Mouse (Mus musculus) adrenal gland, adult 8-10 months (tissue): ENCODE results near the gene Arhgef12. TPM values are rescaled to one million over a fixed set of nuclear protein-coding genes. Genes with fewer than 3 reads are reported as not detected.

ENCODE experiments used
- DNase-seq: peaks from one replicate; pipeline ENCODE4 v3.0.0; 2022
- total RNA-seq, 4 experiments: library from RNA; stranded (reverse); gene quantifications; 2 replicates each; pipeline ENCODE4 v1.2.4; 2022

Arhgef12 gene
- total RNA-seq, 4 experiments from 2014 or later, result 132 to 178 (median 164) TPM

DNA sequence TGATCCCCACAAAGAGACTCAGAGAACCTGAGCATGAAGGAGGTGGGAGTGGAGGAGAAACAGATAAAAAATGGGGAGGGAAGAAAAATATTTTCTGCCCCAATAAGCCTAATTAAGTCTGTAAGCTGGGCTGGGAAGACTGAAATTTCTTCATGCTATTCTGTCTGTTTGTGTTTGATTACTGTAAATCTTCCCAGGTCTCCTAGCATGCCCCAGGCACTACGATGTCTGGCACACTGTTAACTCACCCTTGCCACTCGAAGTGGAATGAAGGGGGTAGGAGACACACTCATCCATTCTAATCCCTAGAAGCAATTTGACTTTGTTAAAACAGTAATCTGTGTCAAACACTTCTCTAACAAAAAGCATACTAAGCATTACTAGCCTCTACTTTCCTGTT lies 35.3 kb downstream of the Arhgef12 start:
- DNase-seq, result no peak

DNA sequence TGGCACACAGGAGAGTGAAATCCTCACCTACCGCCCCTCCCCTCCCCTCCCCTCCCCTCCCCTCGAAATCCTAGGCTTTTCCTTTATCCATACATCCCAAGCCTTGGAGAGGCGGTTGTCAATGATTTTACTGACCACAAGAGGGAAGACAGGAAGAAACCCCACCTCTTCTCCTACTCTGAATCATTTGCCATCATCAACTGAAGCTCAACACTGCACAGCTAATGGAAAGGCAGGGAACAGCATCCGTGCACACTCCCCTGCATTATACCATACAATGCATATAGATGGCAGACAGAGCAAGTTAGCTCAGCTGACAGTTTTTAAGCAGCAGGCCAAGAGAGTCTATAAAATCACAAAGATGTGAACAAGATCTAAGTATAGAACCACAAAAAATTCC lies 35.9 kb downstream of the Arhgef12 start:
- no peak for DNase-seq

DNA sequence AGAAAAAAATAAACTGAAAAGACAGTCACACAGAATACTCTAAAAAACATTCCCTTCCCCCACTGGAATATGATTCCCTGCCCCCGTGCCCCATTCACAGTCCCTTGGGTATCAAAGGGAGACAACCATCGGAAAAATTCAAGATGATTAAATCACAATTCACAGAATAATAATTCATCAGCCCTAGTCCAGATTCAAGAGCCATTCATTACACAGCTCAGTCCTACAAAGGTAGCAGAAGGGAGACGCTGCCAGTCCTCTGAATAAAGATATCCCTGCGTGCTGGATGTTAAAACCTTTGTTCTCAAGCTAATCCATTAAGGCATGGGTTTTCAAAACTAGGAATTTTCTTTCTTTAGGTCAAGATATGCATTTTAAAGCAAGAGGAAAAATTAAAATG lies 36.5 kb downstream of the Arhgef12 start:
- no peak for DNase-seq

DNA sequence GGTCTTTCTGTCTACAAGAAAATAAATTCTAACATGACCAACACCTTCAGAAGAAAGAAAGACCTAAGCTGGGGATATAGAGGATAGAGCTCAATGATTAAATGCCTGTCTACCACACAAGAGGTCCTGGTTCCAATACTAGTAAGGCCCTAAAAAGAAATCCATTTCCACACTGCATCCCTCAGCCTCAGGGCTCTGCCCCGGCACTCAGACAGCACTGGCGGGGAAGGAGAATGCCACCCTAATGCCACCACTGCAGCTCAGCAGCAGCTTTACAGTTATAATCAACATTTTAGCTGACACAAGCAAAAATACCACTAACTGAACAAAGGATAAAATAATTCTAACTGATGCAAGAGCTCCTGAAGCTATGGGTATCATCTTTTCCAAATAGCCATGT lies 36.9 kb downstream of the Arhgef12 start:
- no peak for DNase-seq

GRCm38 (mm10) chr9:43067896-43068295 lies 39.1 kb downstream of the Arhgef12 start:
- DNase-seq, result no peak

DNA sequence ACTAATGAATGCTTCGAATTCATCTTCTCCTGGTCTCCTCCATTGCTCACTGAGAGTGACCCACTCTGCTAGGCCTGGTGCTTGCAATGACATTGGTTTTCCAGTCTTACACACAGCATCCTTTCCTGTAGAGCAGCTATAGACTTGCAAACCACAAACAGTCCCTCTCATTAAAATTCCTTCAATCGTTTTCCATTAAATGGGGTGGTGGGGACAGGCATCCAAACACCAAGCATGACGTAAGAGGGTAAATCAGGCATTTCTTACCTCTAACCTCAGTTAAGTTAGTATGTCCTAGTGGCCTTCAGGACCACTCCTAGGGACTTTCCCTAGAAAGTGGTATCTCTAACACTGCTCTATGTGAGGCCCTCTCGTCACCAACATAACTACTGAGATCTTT lies 41.8 kb downstream of the Arhgef12 start:
- no peak for DNase-seq

GRCm38 (mm10) chr9:43061545-43061944 lies 45.5 kb downstream of the Arhgef12 start:
- no peak for DNase-seq

DNA sequence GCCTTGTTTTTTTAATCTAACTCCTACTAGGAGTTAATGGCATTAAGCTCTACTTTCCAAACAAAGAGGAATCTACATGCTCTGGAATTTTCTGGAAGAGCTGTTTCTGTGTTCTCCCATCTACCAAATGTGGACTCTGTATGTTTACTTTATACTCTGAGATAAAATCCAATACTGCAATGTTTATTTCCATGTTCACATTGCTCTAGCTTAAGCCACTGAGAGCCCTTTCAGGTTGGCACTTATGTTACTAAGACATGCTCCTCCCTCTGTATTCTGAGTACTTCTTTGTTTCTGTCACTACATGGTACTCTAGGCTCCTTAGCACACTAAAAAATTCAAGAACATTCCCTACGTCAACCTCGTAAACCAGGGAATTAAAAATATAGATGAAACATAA lies 56.6 kb downstream of the Arhgef12 start:
- DNase-seq, result no peak

- DNase-seq, result no peak
These were observed 62.6 kb downstream of the Arhgef12 start for GRCm38 (mm10) chr9:43044481-43044880.

DNA sequence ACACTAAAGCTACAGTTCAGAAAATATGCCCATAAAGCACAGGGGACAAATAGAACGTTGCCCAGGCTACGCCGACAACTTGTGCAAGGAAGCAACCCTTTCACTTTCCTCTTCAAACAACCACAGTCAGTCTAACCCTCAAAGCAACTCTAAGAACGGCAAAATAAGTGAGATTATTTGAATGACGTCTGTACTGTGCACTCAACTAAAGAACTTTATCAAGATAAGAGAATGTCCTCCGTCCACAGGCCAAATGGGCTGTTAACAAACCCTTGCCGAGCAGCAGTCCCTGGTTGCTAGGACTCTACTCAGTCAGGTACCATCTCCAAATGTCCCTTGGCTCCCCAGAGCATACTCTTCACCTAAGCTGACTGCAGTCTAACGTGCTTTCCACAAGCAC lies 68.6 kb downstream of the Arhgef12 start:
- no peak for DNase-seq

- no peak for DNase-seq
These were observed 71.8 kb downstream of the Arhgef12 start for GRCm38 (mm10) chr9:43035208-43035607.

DNA sequence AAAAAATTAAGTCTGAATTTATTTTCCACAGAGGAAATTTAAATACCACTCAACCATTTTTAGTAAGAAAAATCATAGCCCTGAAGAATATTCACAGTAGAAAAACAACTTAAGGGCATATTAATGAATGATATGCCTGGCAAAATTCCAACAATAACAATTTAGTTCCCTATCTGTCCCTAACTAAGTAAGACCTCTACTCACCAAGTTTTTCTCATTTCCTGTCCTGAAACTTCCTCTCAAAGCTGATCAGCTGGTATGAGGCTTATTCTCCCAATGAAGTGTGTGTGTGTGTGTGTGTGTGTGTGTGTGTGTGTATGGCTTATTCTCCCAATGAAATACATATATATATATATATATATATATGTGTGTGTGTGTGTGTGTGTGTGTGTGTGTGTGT lies 72.8 kb downstream of the Arhgef12 start:
- no peak for DNase-seq

DNA sequence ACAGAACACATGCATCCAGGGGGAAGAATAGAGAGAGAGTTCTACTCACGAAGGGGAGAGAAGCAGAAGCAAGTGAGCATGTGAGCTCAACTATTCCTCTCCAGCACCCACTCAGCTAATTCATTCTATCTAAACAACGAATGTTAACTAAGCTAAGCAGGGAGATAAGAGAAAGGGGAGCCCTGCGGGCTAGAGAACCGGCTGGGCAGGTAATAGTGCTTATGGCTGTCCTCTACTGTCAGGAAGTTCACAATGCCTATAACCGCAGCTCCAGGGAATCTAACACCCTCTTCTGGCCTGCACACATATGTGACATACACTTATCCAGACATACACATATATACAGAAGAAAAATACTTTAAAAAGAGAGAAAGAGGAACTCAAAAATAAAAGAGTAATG lies 79.3 kb downstream of the Arhgef12 start:
- no peak for DNase-seq

GRCm38 (mm10) chr9:43021515-43022251 lies 85.4 kb downstream of the Arhgef12 start:
- DNase-seq, result no peak

- DNase-seq, result no peak
These were observed 87.4 kb downstream of the Arhgef12 start for GRCm38 (mm10) chr9:43019656-43020055.

- no peak for DNase-seq
These were observed 91.3 kb downstream of the Arhgef12 start for GRCm38 (mm10) chr9:43015786-43016185.

DNA sequence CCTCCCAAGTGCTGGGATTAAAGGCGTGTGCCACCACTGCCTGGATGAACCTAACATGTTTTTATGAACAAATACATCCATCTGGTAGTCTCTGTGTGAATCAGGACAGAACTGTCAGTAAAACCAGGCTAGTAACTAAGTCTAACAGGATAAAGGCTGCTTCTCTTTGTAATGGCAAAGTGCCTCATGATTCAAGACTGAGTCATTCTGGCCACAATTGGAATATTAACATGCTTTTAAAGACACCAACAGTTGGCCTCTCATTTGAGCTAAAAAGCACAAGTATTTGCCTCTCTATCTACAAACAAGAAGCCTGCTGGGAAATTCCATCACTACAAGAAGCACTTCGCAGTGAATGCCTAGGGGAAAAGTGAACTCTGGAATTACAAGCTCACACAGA lies 91.7 kb downstream of the Arhgef12 start:
- DNase-seq, result no peak

DNA sequence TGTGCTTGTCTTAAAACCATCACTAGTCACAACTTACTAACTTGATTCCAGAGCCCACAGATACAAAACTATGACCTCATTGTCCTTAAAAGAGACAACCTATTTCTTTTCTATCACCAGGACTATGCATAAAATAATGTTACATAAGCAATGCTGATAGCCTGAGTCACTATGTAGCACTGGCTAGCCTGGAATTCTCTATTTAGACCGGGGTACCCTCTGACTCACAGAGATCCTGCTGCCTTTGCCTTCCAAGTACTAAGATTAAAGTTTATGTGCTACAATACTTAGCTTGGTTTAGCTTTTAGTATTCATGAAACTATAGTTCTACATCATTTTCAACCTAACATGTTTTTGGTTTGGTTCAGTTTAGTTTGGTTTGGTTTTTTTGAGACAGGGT lies 92.2 kb downstream of the Arhgef12 start:
- no peak for DNase-seq

GRCm38 (mm10) chr9:43012541-43012940 lies 94.5 kb downstream of the Arhgef12 start:
- DNase-seq, result no peak

DNA sequence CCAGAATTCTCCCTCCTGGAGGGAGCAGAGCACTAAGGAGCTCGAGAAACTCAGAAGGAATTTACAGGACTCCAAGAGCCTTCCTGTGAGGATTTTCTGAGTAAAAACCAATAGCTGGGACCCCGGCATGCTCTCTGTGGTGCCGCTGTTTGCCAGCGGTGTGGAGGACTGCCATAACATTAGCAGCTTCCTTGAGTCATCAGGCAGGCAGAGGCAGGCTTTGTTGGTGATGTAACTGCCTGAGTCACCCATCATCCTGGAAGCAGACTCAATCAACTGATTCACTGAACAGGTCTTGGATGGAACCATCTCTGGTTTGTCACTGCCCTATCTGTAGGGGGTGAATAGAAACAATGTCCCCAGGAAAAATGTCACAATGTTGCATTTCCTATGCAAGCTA lies 96.0 kb downstream of the Arhgef12 start:
- peak; percentile 75 for DNase-seq

DNA sequence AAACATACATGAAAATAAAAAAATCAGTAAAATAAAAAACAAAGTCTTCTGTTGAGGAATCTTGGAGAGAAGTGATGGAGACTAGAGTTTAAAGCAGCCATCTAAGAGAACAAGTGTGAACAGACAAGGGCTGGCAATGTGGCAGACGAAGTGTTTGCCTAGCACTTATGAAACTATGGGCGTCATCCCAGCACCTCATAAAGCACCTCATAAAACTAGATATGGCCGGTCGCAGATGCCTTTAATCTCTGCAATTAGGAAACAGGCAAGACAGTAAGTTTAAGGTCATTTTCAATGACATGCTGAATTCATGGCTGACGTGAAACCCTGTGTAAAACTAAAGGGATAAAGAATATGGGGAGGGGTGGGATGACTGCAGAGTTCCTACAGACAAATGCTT lies 103.2 kb downstream of the Arhgef12 start:
- DNase-seq, result no peak

DNA sequence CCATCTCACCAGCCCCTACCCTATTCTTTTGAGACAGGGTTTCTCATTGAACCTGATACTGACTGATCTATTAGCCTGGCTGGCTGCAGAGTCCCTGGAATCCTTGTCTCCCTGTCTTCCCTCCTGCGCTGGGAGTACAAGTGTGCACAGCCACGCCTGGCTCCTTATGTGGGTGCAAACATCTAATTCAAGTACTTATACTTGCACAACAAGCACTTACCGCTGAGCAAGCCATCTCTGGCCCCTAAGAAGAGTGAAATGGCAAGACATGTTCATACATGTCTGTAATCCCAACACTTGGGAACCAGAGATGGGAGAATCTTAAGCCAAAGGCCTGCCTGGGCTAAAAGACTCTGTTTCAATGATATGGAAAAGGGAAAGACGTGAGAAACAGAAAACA lies 104.0 kb downstream of the Arhgef12 start:
- no peak for DNase-seq

DNA sequence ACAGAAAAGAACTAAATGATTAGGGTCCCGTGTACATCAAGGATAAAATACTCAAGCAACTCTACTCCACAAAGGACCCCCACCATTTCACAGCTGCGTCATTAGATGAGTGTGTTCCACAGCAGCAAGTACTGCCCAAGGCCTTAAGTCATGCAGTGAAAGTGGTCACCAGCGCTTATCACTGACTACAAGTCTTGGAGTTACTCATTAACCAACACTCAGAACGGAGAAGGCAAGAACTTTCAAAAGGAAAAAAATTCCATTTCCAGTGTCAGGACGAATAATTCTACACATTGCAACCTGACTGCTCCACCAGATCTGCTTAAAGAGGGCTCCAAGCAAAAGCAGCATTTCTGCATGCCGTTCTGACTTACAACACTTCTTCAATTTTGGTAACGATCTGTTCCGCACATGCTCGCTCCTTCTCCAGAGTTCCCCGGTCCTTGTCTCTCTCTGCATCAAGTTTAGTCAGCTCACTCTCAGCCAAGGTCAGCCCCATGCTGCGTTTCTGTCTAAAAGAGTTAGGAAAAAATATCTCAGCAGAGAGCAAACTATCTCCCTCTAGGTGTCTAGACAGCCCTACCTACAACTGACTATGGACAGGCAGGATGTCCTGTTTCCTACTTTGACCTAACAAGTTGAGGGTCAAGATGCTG lies 106.3 kb downstream of the Arhgef12 start:
- DNase-seq, result peak; percentile 34

- no peak for DNase-seq
These were observed 107.0 kb downstream of the Arhgef12 start for GRCm38 (mm10) chr9:43000070-43000469.
